In genomic region chr17:24892785-24893184, GRCm38 (mm10) we compare ENCODE assay signal across 16 mouse cellular contexts. TPM values are rescaled to one million over a fixed set of nuclear protein-coding genes. Genes with fewer than 3 reads are reported as not detected.
DNase-seq lines count a peak whose midpoint lies in the region; ATAC-seq and TF ChIP-seq lines count a peak whose summit lies in the region.
"Had no signal": no experiment of that assay in that cellular context is flagged by ENCODE, and none has a peak within 500 bp of the region (broad histone marks: within the 10 kb centered on the region; RNA-seq: fewer than 3 reads in every experiment).

No protein-coding gene starts in this region.

- no peak for ATAC-seq in cerebellum, adult (ENCODE audit: insufficient number of reproducible peaks, low FRiP score, low TSS enrichment)
- ATAC-seq in G1E (ENCODE audit: extremely low read depth, insufficient number of reproducible peaks, low FRiP score, poor library complexity, severe bottlenecking) = no peak
- ATAC-seq: activated CD4-positive, CD25-positive, alpha-beta regulatory T cell, adult 4 months; intestine, embryonic 15.5 days; liver, postnatal 0 days had no signal

- H3K27me3 ChIP-seq in C2C12 (ENCODE audit: control insufficient read depth, insufficient read depth, insufficient read length) = no peaks in the 10 kb centered on the region
- H3K27me3 ChIP-seq in G1E (ENCODE audit: insufficient read depth, low read length) = no peaks in the 10 kb centered on the region
- H3K27me3 ChIP-seq: heart, embryonic 13.5 days; hindbrain, embryonic 15.5 days; intestine, embryonic 15.5 days; limb, embryonic 15.5 days; neural tube, embryonic 13.5 days had no signal

- H3K79me2 ChIP-seq in C2C12 (ENCODE audit: control insufficient read depth, insufficient read depth) = peaks cover 47% of the 10 kb centered on the region

- TF ChIP-seq CTCF in C2C12 (IDR thresholded peaks at IDR 0.05; ENCODE audit: control insufficient read depth, insufficient read depth, insufficient read length) (no peak), G1E (IDR thresholded peaks at IDR 0.05; ENCODE audit: low read depth, low read length) (no peak)

- peaks cover 35% of the 10 kb centered on the region for H3K36me3 ChIP-seq in C2C12 (ENCODE audit: control insufficient read depth, insufficient read depth)
- peaks cover 83% of the 10 kb centered on the region for H3K36me3 ChIP-seq in G1E (replicated peaks)

- DNase-seq in cerebellum, postnatal 14 days = peak; percentile 52 to 57
- peak; percentile 13 for DNase-seq in kidney, postnatal 10 days
- DNase-seq in kidney, adult 11 months = no peak
- DNase-seq in G1E (ENCODE audit: low spot score) = no peak
- no peak for DNase-seq in frontal cortex, postnatal 25 days (ENCODE audit: low spot score in 2 of 2)
- DNase-seq: layer of hippocampus, postnatal 36 days; liver, postnatal 0 days; lung, postnatal 14 days had no signal

- no peaks in the 10 kb centered on the region for H3K9me3 ChIP-seq in G1E (replicated peaks)
- H3K9me3 ChIP-seq: heart, embryonic 13.5 days; hindbrain, embryonic 15.5 days; intestine, embryonic 15.5 days; limb, embryonic 15.5 days; neural tube, embryonic 13.5 days had no signal

- no peak overlapping the region for H3K4me3 ChIP-seq in C2C12 (ENCODE audit: insufficient read depth, poor library complexity, severe bottlenecking)
- H3K4me3 ChIP-seq in G1E (ENCODE audit: low read depth, low read length) = peak overlapping the region; percentile 45; the same call in 1 of the 2 replicates
- H3K4me3 ChIP-seq: intestine, embryonic 15.5 days had no signal

- peaks cover 12% of the 10 kb centered on the region for H3K79me3 ChIP-seq in C2C12 (ENCODE audit: low read depth)

- H3ac ChIP-seq in C2C12 (ENCODE audit: control insufficient read depth, insufficient read length, low read depth) = peak overlapping the region; percentile 30

- peaks cover 76% of the 10 kb centered on the region for H3K4me1 ChIP-seq in G1E (ENCODE audit: insufficient read depth, low read depth, low read length)

TF ChIP-seq in C2C12, 6 proteins besides CTCF, POLR2A, EP300 and RAD21:
- TF ChIP-seq MAX (IDR thresholded peaks at IDR 0.05) = no peak
- TF ChIP-seq USF1 (IDR thresholded peaks at IDR 0.05; ENCODE audit: low read depth) = no peak
- no peak for TF ChIP-seq CEBPB (IDR thresholded peaks at IDR 0.05; ENCODE audit: low read depth)
- no peak for TF ChIP-seq FOSL1 (IDR thresholded peaks at IDR 0.05; ENCODE audit: insufficient read depth, low read length, poor library complexity, severe bottlenecking)
- no peak for TF ChIP-seq MYOD1 (IDR thresholded peaks at IDR 0.05; ENCODE audit: control insufficient read depth, insufficient read length, low read depth)
- TF ChIP-seq MYOG (IDR thresholded peaks at IDR 0.05; ENCODE audit: control insufficient read depth, extremely low read depth, insufficient read length) = no peak

RNA-seq across cellular contexts. Expression of gene Eme2, which starts 2.1 kb away (rescaled TPM):
- polyA plus RNA-seq in C2C12 (2012; fragmentation: generic; extraction: Trizol) (11.2 TPM), G1E (2012) (9.4 and 12.1 TPM in 2 replicates)
- total RNA-seq in G1E (2014; fragmentation: Nextera tagmentation) (3.4 and 6.5 TPM in 2 replicates), G1E (2017) (18.2 and 19.4 TPM in 2 replicates)

RNA-seq across cellular contexts. Expression of gene Mrps34, which starts 2.1 kb away (rescaled TPM):
- polyA plus RNA-seq in C2C12 (2012; fragmentation: generic; extraction: Trizol) (107 TPM), G1E (2012) (81.7 and 82.8 TPM in 2 replicates)
- total RNA-seq in G1E (2014; fragmentation: Nextera tagmentation) (28.8 and 30.8 TPM in 2 replicates), G1E (2017) (15.6 and 21.1 TPM in 2 replicates)

RNA-seq across cellular contexts. Expression of gene Nme3, which starts 3.5 kb away (rescaled TPM):
- polyA plus RNA-seq in C2C12 (2012; fragmentation: generic; extraction: Trizol) (19.8 TPM), G1E (2012) (20.2 and 26.8 TPM in 2 replicates)
- total RNA-seq in G1E (2014; fragmentation: Nextera tagmentation) (5.6 and 9.5 TPM in 2 replicates), G1E (2017) (29.0 and 32.5 TPM in 2 replicates)

RNA-seq across cellular contexts. Expression of gene Spsb3, which starts 6.3 kb away (rescaled TPM):
- polyA plus RNA-seq in C2C12 (2012; fragmentation: generic; extraction: Trizol) (37.0 TPM), G1E (2012) (35.1 and 42.6 TPM in 2 replicates)
- total RNA-seq in G1E (2014; fragmentation: Nextera tagmentation) (10.9 and 12.8 TPM in 2 replicates), G1E (2017) (15.9 and 19.7 TPM in 2 replicates)

RNA-seq across cellular contexts. Expression of gene Nubp2, which starts 6.6 kb away (rescaled TPM):
- 66.5 TPM for polyA plus RNA-seq in C2C12 (2012; fragmentation: generic; extraction: Trizol)
- 92.9 and 95.7 TPM in 2 replicates for total RNA-seq in G1E (2014; fragmentation: Nextera tagmentation)
- total RNA-seq in G1E (2017) = 46.9 and 58.5 TPM in 2 replicates
- 79.9 and 103 TPM in 2 replicates for polyA plus RNA-seq in G1E (2012)

Comparison
In these comparisons a context has a peak if more than half of its experiments do, and no peak if none do; other contexts are left out.
1. DNase-seq: peak in cerebellum, postnatal 14 days (2 of 2) and kidney, postnatal 10 days (single experiment); none in kidney, adult 11 months (single experiment), G1E (single experiment) and frontal cortex, postnatal 25 days (0 of 2).